Mouse (Mus musculus) right cerebral cortex, adult 18-20 months (tissue): Measurements from ENCODE around the gene Pex14.

ENCODE experiments used
- DNase-seq: peaks from one replicate; pipeline ENCODE4 v3.0.0; 2022; ENCODE audit warnings: mixed read lengths

Pex14 gene

GRCm38 (mm10) chr4:148912826-148913590 is 186.7 kb downstream of the Pex14 start:
- DNase-seq, result no peak

DNA sequence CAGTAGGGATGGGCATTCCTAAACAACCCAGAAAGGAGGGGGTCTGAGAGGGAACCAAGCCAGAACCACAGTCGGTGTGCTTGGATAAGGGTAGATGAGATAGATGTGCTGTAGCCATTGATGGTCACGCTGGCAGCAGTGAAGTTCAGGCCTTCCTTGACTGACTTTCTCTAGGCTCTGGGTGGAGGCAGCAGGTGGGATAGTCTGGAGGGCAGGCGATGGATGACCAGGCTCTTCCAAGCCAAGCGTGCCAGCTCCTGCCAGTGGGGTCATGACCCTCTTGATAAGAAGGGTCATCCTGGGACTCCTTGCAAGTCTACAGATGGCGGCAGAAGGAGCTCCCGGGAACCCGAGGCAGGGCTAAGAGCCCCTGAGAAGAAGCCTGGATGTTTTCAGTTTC is 187.5 kb downstream of the Pex14 start:
- no peak for DNase-seq
